20 mouse cellular contexts compared by ENCODE assay signal in genomic region chr19:22607985-22608684, GRCm38 (mm10).
DNase-seq lines count a peak whose midpoint lies in the region; ATAC-seq lines count a peak whose summit lies in the region.
"Had no signal": no experiment of that assay in that cellular context is flagged by ENCODE, and none has a peak within 500 bp of the region (broad histone marks: within the 10 kb centered on the region; RNA-seq: fewer than 3 reads in every experiment).

No protein-coding gene starts in this region.

- no peaks in the 10 kb centered on the region for H3K4me1 ChIP-seq in liver, embryonic 12.5 days
- H3K4me1 ChIP-seq: embryonic facial prominence, embryonic 13.5 days; embryonic facial prominence, embryonic 15.5 days; forebrain, embryonic 12.5 days had no signal

- no peak overlapping the region for H3K4me2 ChIP-seq in liver, embryonic 12.5 days
- H3K4me2 ChIP-seq: embryonic facial prominence, embryonic 13.5 days; embryonic facial prominence, embryonic 15.5 days; forebrain, embryonic 12.5 days had no signal

- no peak for ATAC-seq in cerebellum, adult (ENCODE audit: insufficient number of reproducible peaks, low FRiP score, low TSS enrichment)
- ATAC-seq in common myeloid progenitor, adult 5-6 weeks (replicated peaks; ENCODE audit: low read depth, poor library complexity, severe bottlenecking) = peak; percentile 82
- ATAC-seq in hematopoietic stem cell, adult 5-6 weeks (replicated peaks in 1 of 2; ENCODE audit: insufficient read depth in 1 of 2, low FRiP score in 2 of 2, low TSS enrichment in 1 of 2, low read depth in 1 of 2, poor library complexity in 2 of 2, severe bottlenecking in 2 of 2) = peak; percentile 84 to 86; a peak in 3 of 4 replicates
- ATAC-seq in liver, embryonic 12.5 days = no peak
- ATAC-seq: activated CD4-positive, CD25-positive, alpha-beta regulatory T cell, adult 4 months; forebrain, embryonic 14.5 days; forebrain, embryonic 16.5 days; Patski had no signal

- 55% methylated on average over 5 of the region's 5 CpGs for WGBS in liver, embryonic 12.5 days (ENCODE audit: insufficient replicate concordance)

- no peaks in the 10 kb centered on the region for H3K27me3 ChIP-seq in liver, embryonic 12.5 days (replicated peaks)
- H3K27me3 ChIP-seq: embryonic facial prominence, embryonic 13.5 days; embryonic facial prominence, embryonic 15.5 days; forebrain, embryonic 12.5 days had no signal

- no peak overlapping the region for H3K9ac ChIP-seq in liver, embryonic 12.5 days
- H3K9ac ChIP-seq: embryonic facial prominence, embryonic 13.5 days; embryonic facial prominence, embryonic 15.5 days; forebrain, embryonic 12.5 days had no signal

- no peaks in the 10 kb centered on the region for H3K9me3 ChIP-seq in liver, embryonic 12.5 days (replicated peaks)
- H3K9me3 ChIP-seq: embryonic facial prominence, embryonic 13.5 days; embryonic facial prominence, embryonic 15.5 days; forebrain, embryonic 10.5 days; forebrain, embryonic 12.5 days had no signal

- H3K4me3 ChIP-seq in liver, embryonic 12.5 days = no peak overlapping the region
- H3K4me3 ChIP-seq: embryonic facial prominence, embryonic 13.5 days; embryonic facial prominence, embryonic 15.5 days; erythroblast, embryonic 14.5 days; forebrain, embryonic 10.5 days; forebrain, embryonic 12.5 days had no signal

- no peak overlapping the region for H3K27ac ChIP-seq in liver, embryonic 12.5 days
- H3K27ac ChIP-seq: embryonic facial prominence, embryonic 13.5 days; embryonic facial prominence, embryonic 15.5 days; forebrain, embryonic 10.5 days; forebrain, embryonic 12.5 days had no signal

- H3K36me3 ChIP-seq in liver, embryonic 12.5 days = no peaks in the 10 kb centered on the region
- H3K36me3 ChIP-seq: embryonic facial prominence, embryonic 13.5 days; embryonic facial prominence, embryonic 15.5 days; forebrain, embryonic 10.5 days; forebrain, embryonic 12.5 days had no signal

- peak; percentile 37 to 50 for DNase-seq in cerebellum, postnatal 14 days
- DNase-seq in MN1 (ENCODE audit: low spot score) = no peak
- DNase-seq: adrenal gland, adult 8-10 months; adrenal gland, postnatal 14 days; adrenal gland, postnatal 36 days; cerebellum, adult 11 months; embryo, embryonic 11 days had no signal

Comparison
In these comparisons a context has a peak if more than half of its experiments do, and no peak if none do; other contexts are left out.
1. ATAC-seq: peak in common myeloid progenitor, adult 5-6 weeks (single experiment) and hematopoietic stem cell, adult 5-6 weeks (2 of 2); none in cerebellum, adult (single experiment) and liver, embryonic 12.5 days (single experiment).